Mouse (Mus musculus) 416B (cell line): ENCODE data around the gene Cmip.

Experiments
- DNase-seq: peaks from one replicate; pipeline ENCODE4 v3.0.0; 2011; ENCODE audit warnings: low read depth

Cmip gene

GRCm38 (mm10) chr8:117297913-117298518 is 41.2 kb downstream of the Cmip start:
- peak; percentile 79 for DNase-seq

GRCm38 (mm10) chr8:117299204-117299603 is 42.3 kb downstream of the Cmip start:
- DNase-seq = no peak

- no peak for DNase-seq
Measured at GRCm38 (mm10) chr8:117300188-117300587, 43.3 kb downstream of the Cmip start.

GRCm38 (mm10) chr8:117301457-117302041 is 44.7 kb downstream of the Cmip start:
- no peak for DNase-seq

- no peak for DNase-seq
Measured at GRCm38 (mm10) chr8:117302072-117302471, 45.2 kb downstream of the Cmip start.

GRCm38 (mm10) chr8:117303666-117304065 is 46.8 kb downstream of the Cmip start:
- peak; percentile 67 for DNase-seq

GRCm38 (mm10) chr8:117305405-117305804 is 48.5 kb downstream of the Cmip start:
- DNase-seq = peak; percentile 74

- no peak for DNase-seq
Measured at GRCm38 (mm10) chr8:117306756-117307155, 49.9 kb downstream of the Cmip start.

GRCm38 (mm10) chr8:117307221-117307620 is 50.4 kb downstream of the Cmip start:
- DNase-seq = no peak

- no peak for DNase-seq
Measured at GRCm38 (mm10) chr8:117308303-117309095, 51.6 kb downstream of the Cmip start.

GRCm38 (mm10) chr8:117309653-117310274 is 52.9 kb downstream of the Cmip start:
- no peak for DNase-seq

- DNase-seq = no peak
Measured at GRCm38 (mm10) chr8:117310961-117311561, 54.2 kb downstream of the Cmip start.

GRCm38 (mm10) chr8:117314308-117314953 is 57.6 kb downstream of the Cmip start:
- no peak for DNase-seq

- no peak for DNase-seq
Measured at GRCm38 (mm10) chr8:117315727-117316126, 58.9 kb downstream of the Cmip start.

GRCm38 (mm10) chr8:117317478-117317877 is 60.6 kb downstream of the Cmip start:
- DNase-seq = no peak

GRCm38 (mm10) chr8:117318911-117319826 is 62.3 kb downstream of the Cmip start:
- DNase-seq = no peak

- DNase-seq = peak; percentile 85
Measured at GRCm38 (mm10) chr8:117320616-117321015, 63.8 kb downstream of the Cmip start.

- no peak for DNase-seq
Measured at GRCm38 (mm10) chr8:117321232-117321631, 64.4 kb downstream of the Cmip start.

- peak; percentile 77 for DNase-seq
Measured at GRCm38 (mm10) chr8:117322021-117322420, 65.2 kb downstream of the Cmip start.

GRCm38 (mm10) chr8:117322715-117323310 is 65.9 kb downstream of the Cmip start:
- no peak for DNase-seq
